Comparison of ENCODE assay signal across 7 mouse cellular contexts in genomic region chr17:88791440-88792152, GRCm38 (mm10). TPM values are rescaled to one million over a fixed set of nuclear protein-coding genes. Genes with fewer than 3 reads are reported as not detected.
DNase-seq lines count a peak whose midpoint lies in the region; ATAC-seq lines count a peak whose summit lies in the region.

TSS of gene Lhcgr (minus strand) at chr17:88791990.

- no peak within 1 kb of the TSS for H3K4me3 ChIP-seq in lung, embryonic 16.5 days (ENCODE audit: low read length)
- H3K4me3 ChIP-seq in forebrain, embryonic 11.5 days (ENCODE audit: low read depth, low read length): no peak within 1 kb of the TSS
- no peak within 1 kb of the TSS for H3K4me3 ChIP-seq in intestine, embryonic 15.5 days (replicated peaks)
- no peak within 1 kb of the TSS for H3K4me3 ChIP-seq in neural tube, embryonic 14.5 days (ENCODE audit: low read depth, low read length)

- peak within 1 kb of the TSS; percentile 41 for H3K4me2 ChIP-seq in lung, embryonic 16.5 days (ENCODE audit: low read depth, low read length)
- peak within 1 kb of the TSS; percentile 43 for H3K4me2 ChIP-seq in forebrain, embryonic 11.5 days (ENCODE audit: low read depth, low read length, severe bottlenecking)
- peak within 1 kb of the TSS; percentile 46 for H3K4me2 ChIP-seq in intestine, embryonic 15.5 days (replicated peaks)
- H3K4me2 ChIP-seq in neural tube, embryonic 14.5 days (ENCODE audit: low read depth, low read length): peak within 1 kb of the TSS; percentile 34

- no peaks in the 10 kb centered on the region for H3K9me3 ChIP-seq in lung, embryonic 16.5 days (ENCODE audit: control insufficient read depth, low read length)
- H3K9me3 ChIP-seq in forebrain, embryonic 11.5 days (ENCODE audit: control insufficient read depth, low read length): no peaks in the 10 kb centered on the region
- no peaks in the 10 kb centered on the region for H3K9me3 ChIP-seq in intestine, embryonic 15.5 days
- H3K9me3 ChIP-seq in neural tube, embryonic 14.5 days (ENCODE audit: control insufficient read depth, low read length): no peaks in the 10 kb centered on the region

- no peaks in the 10 kb centered on the region for H3K4me1 ChIP-seq in lung, embryonic 16.5 days (replicated peaks; ENCODE audit: control insufficient read depth, insufficient read depth, low read length)
- 0 out of 2 replicates have a peak, but pooled peaks cover 2% of the 10 kb centered on the region for H3K4me1 ChIP-seq in forebrain, embryonic 11.5 days (replicated peaks; ENCODE audit: control insufficient read depth, insufficient read depth, low read length)
- 0 out of 2 replicates have a peak, but pooled peaks cover 4% of the 10 kb centered on the region for H3K4me1 ChIP-seq in intestine, embryonic 15.5 days (replicated peaks)
- 0 out of 2 replicates have a peak, but pooled peaks cover 3% of the 10 kb centered on the region for H3K4me1 ChIP-seq in neural tube, embryonic 14.5 days (ENCODE audit: control insufficient read depth, insufficient read depth, low read length)

- WGBS in lung, embryonic 16.5 days: 18% methylated on average over 29 of the region's 31 CpGs
- WGBS in forebrain, embryonic 11.5 days: 16% methylated on average over 27 of the region's 31 CpGs
- WGBS in intestine, embryonic 15.5 days: 33% methylated on average over 28 of the region's 31 CpGs
- WGBS in neural tube, embryonic 14.5 days: 18% methylated on average over 23 of the region's 31 CpGs

- no peak within 1 kb of the TSS for H3K27ac ChIP-seq in lung, embryonic 16.5 days (ENCODE audit: low read length)
- H3K27ac ChIP-seq in forebrain, embryonic 11.5 days (ENCODE audit: low read depth, low read length): no peak within 1 kb of the TSS
- H3K27ac ChIP-seq in intestine, embryonic 15.5 days: no peak within 1 kb of the TSS
- no peak within 1 kb of the TSS for H3K27ac ChIP-seq in neural tube, embryonic 14.5 days (ENCODE audit: low read depth, low read length)

- no peaks in the 10 kb centered on the region for H3K27me3 ChIP-seq in lung, embryonic 16.5 days (ENCODE audit: control insufficient read depth, insufficient read depth, low read depth, low read length)
- H3K27me3 ChIP-seq in forebrain, embryonic 11.5 days (ENCODE audit: control insufficient read depth, insufficient read depth, low read length): peaks cover 2% of the 10 kb centered on the region; the same call in 1 of the 2 replicates
- peaks cover 3% of the 10 kb centered on the region; the same call in 1 of the 2 replicates for H3K27me3 ChIP-seq in intestine, embryonic 15.5 days (replicated peaks)
- no peaks in the 10 kb centered on the region for H3K27me3 ChIP-seq in neural tube, embryonic 14.5 days (ENCODE audit: control insufficient read depth, insufficient read depth, low read length)

- H3K9ac ChIP-seq in lung, embryonic 16.5 days (ENCODE audit: low read length): no peak within 1 kb of the TSS
- H3K9ac ChIP-seq in forebrain, embryonic 11.5 days (ENCODE audit: low read length): peak within 1 kb of the TSS; percentile 20; the same call in 1 of the 2 replicates
- H3K9ac ChIP-seq in intestine, embryonic 15.5 days: no peak within 1 kb of the TSS
- no peak within 1 kb of the TSS for H3K9ac ChIP-seq in neural tube, embryonic 14.5 days (replicated peaks; ENCODE audit: low read depth, low read length)

- no peak for DNase-seq in lung, adult 18-20 months
- peak; percentile 68 for DNase-seq in forebrain, embryonic 11.5 days (ENCODE audit: low spot score)
- DNase-seq in Muller cell, postnatal 12 days (ENCODE audit: inconsistent ontology term): no peak
- no peak for DNase-seq in right cerebral cortex, adult 2 months (ENCODE audit: low spot score in 2 of 2)

- no peaks in the 10 kb centered on the region for H3K36me3 ChIP-seq in lung, embryonic 16.5 days (ENCODE audit: control insufficient read depth, insufficient read depth, low read length)
- no peaks in the 10 kb centered on the region for H3K36me3 ChIP-seq in forebrain, embryonic 11.5 days (ENCODE audit: control insufficient read depth, insufficient read depth, low read length)
- no peaks in the 10 kb centered on the region for H3K36me3 ChIP-seq in intestine, embryonic 15.5 days
- H3K36me3 ChIP-seq in neural tube, embryonic 14.5 days (ENCODE audit: control insufficient read depth, insufficient read depth, low read length): no peaks in the 10 kb centered on the region

- ATAC-seq in lung, embryonic 16.5 days (ENCODE audit: low read depth): peak; percentile 86
- ATAC-seq in forebrain, embryonic 11.5 days (replicated peaks; ENCODE audit: low FRiP score): peak; percentile 65
- ATAC-seq in intestine, embryonic 15.5 days: peak; percentile 47; the same call in 1 of the 2 replicates
- ATAC-seq in neural tube, embryonic 14.5 days (ENCODE audit: low read depth): peak; percentile 72

RNA-seq across cellular contexts. Expression of gene Lhcgr, which starts in this region (rescaled TPM):
- 0.38 TPM in 1 of 2 replicates, not detected in the other for polyA plus RNA-seq in lung, embryonic 16.5 days (2015; fragmentation: Nextera tagmentation; extraction: Ambion mirVana)
- polyA plus RNA-seq in forebrain, embryonic 11.5 days (2014; fragmentation: Nextera tagmentation; extraction: Ambion mirVana): 0.16 and 0.20 TPM in 2 replicates
- 0.09 TPM in 1 of 2 replicates, not detected in the other for polyA plus RNA-seq in intestine, embryonic 15.5 days (2015; fragmentation: Nextera tagmentation; extraction: Ambion mirVana)
- polyA plus RNA-seq in neural tube, embryonic 14.5 days (2014; fragmentation: Nextera tagmentation; extraction: Ambion mirVana): 2.4 and 3.1 TPM in 2 replicates

Comparison
In these comparisons a context has a peak if more than half of its experiments do, and no peak if none do; other contexts are left out.
1. Peak in ATAC-seq and H3K4me2 ChIP-seq in lung, embryonic 16.5 days; RNA of the gene not detected or under 1 TPM.
2. Peak in DNase-seq, ATAC-seq, H3K9ac ChIP-seq and H3K4me2 ChIP-seq in forebrain, embryonic 11.5 days; RNA of the gene not detected or under 1 TPM.
3. Peak in ATAC-seq and H3K4me2 ChIP-seq in intestine, embryonic 15.5 days; RNA of the gene not detected or under 1 TPM.